Mouse (Mus musculus): ENCODE measurements around the gene Ms4a6d.
"Not testable (repeated sequence)": the region's sequence is repeated elsewhere in the genome, so short reads cannot be mapped to it uniquely, and the experiment has no call there.

Ms4a6d gene

GRCm38 (mm10) chr19:11547911-11548310 is 56.7 kb downstream of the Ms4a6d start:
- peak; percentile 46 for DNase-seq

DNA sequence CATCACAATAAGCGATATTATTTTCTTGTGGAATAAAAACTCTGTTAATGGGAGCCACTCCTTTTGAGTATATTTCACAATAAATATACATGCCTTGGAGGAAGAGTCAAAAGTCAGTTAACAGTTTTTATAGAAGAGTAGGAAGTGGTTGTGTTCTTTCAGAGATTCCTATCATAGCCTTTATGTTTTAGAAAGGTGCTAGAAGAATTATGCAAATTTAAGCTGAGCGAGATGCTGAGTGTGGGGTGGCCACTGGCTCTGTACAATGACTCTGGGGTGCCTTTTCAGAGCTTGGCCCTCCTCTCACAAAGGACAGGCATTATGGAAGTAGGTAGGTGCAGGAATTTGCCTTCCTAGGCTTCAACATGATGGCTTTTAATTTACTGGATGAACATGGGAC is 60.3 kb downstream of the Ms4a6d start:
- DNase-seq: not testable (repeated sequence)

- DNase-seq: peak; percentile 38
Observed at GRCm38 (mm10) chr19:11540166-11540821, 64.4 kb downstream of the Ms4a6d start.

DNA sequence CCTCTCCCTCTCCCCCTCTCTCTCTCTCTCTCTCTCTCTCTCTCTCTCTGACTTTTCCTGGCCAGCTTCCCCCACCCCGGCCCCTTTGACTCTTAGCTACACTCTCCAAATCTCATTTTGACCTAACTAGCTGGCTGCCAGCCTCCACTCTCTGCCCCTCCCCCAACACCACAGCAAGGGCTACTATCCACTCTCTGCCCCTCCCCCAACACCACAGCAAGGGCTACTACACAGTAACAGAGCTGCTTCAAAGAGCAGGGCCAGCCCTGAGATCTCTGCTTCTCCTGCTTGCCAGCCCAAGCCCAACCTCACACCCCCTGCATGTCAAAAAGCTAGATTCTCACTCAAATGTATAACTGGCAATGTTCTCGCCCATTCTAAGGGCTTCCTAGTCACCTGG is 67.3 kb downstream of the Ms4a6d start:
- DNase-seq: peak; percentile 27

Data from thymus, postnatal 4 days (tissue).